In the genomic region with DNA sequence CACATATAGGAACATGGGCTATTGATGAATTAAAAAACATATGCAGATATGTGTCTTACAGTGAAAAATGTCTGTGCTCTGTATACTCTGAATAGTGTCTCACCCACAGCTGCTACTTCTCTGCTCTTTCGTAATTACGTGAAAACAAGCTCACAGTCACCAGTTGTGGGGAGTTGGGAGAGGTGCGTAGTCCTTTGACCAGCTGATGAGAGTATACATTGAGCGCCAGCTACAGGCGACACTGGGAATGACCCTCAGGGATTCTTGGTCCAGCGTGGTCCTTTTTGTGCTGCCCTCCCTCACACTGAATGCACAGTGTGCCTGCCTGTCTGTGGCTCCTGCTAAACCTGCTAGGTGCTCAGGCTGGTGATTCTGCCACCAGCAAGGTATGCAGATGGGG, we compare ENCODE assay signal across 10 mouse cellular contexts.
A peak's percentile ranks its signal among the peaks of the same experiment; 100 is the strongest.
DNase-seq lines count a peak whose midpoint lies in the region; ATAC-seq and TF ChIP-seq lines count a peak whose summit lies in the region.
"Had no signal": no experiment of that assay in that cellular context is flagged by ENCODE, and none has a peak within 500 bp of the region (broad histone marks: within the 10 kb centered on the region; RNA-seq: fewer than 3 reads in every experiment).

No protein-coding gene starts in this region.

- no peak for TF ChIP-seq POLR2A in embryonic fibroblast, embryonic 13.5 days (IDR thresholded peaks at IDR 0.05; ENCODE audit: low read depth, low read length)

- H3K4me1 ChIP-seq in embryonic fibroblast, embryonic 13.5 days (ENCODE audit: control insufficient read depth, insufficient read depth, low read length) = no peaks in the 10 kb centered on the region
- no peaks in the 10 kb centered on the region; the same call in 1 of the 2 replicates for H3K4me1 ChIP-seq in midbrain, postnatal 0 days (ENCODE audit: insufficient read depth, low read length)
- H3K4me1 ChIP-seq: embryonic facial prominence, embryonic 15.5 days; limb, embryonic 13.5 days had no signal

- WGBS in midbrain, postnatal 0 days = 12% methylated on average over 6 of the region's 6 CpGs

- no peaks in the 10 kb centered on the region for H3K36me3 ChIP-seq in midbrain, postnatal 0 days (ENCODE audit: insufficient read depth, low read length)

- DNase-seq in left cerebral cortex, adult 18-20 months (ENCODE audit: low spot score in 2 of 2) = peak; percentile 34 to 39
- no peak for DNase-seq in left cerebral cortex, adult 11 months (ENCODE audit: low spot score)
- DNase-seq in ES-CJ7 (ENCODE audit: low read depth, low spot score) = peak; percentile 16
- DNase-seq in adrenal gland, postnatal 14 days = peak; percentile 52
- peak; percentile 56 for DNase-seq in kidney, postnatal 14 days
- peak; percentile 73 for DNase-seq in midbrain, postnatal 0 days (ENCODE audit: low spot score)

- H3K4me3 ChIP-seq in embryonic fibroblast, embryonic 13.5 days (ENCODE audit: insufficient read depth, low read length) = no peak overlapping the region
- no peak overlapping the region for H3K4me3 ChIP-seq in midbrain, postnatal 0 days (ENCODE audit: low read depth, low read length)
- H3K4me3 ChIP-seq: embryonic facial prominence, embryonic 15.5 days; limb, embryonic 13.5 days had no signal

- H3K9ac ChIP-seq in midbrain, postnatal 0 days (replicated peaks; ENCODE audit: low read length, poor library complexity, severe bottlenecking) = no peak overlapping the region
- H3K9ac ChIP-seq: embryonic facial prominence, embryonic 15.5 days; limb, embryonic 13.5 days had no signal

- TF ChIP-seq CTCF in embryonic fibroblast, embryonic 13.5 days (IDR thresholded peaks at IDR 0.05; ENCODE audit: borderline replicate concordance, insufficient read depth, low read length) = peak; percentile 49; the same call in 1 of the 2 replicates
- TF ChIP-seq CTCF in midbrain, postnatal 0 days (IDR thresholded peaks at IDR 0.05) = peak; percentile 78

- H3K27ac ChIP-seq in embryonic fibroblast, embryonic 13.5 days (ENCODE audit: insufficient read depth, low read length) = no peak overlapping the region
- no peak overlapping the region for H3K27ac ChIP-seq in midbrain, postnatal 0 days (ENCODE audit: low read depth, low read length)
- H3K27ac ChIP-seq: embryonic facial prominence, embryonic 15.5 days; limb, embryonic 13.5 days had no signal

- no peak for ATAC-seq in midbrain, postnatal 0 days (ENCODE audit: low FRiP score)
- ATAC-seq in activated CD4-positive, CD25-positive, alpha-beta regulatory T cell, adult 4 months = no peak

- H3K9me3 ChIP-seq in midbrain, postnatal 0 days (ENCODE audit: low read length) = no peaks in the 10 kb centered on the region
- H3K9me3 ChIP-seq: embryonic facial prominence, embryonic 15.5 days; limb, embryonic 13.5 days had no signal

- H3K27me3 ChIP-seq in midbrain, postnatal 0 days (ENCODE audit: insufficient read depth, low read length) = no peaks in the 10 kb centered on the region
- H3K27me3 ChIP-seq: embryonic facial prominence, embryonic 15.5 days; limb, embryonic 13.5 days had no signal

- H3K4me2 ChIP-seq in midbrain, postnatal 0 days (ENCODE audit: low read depth, low read length, poor library complexity, severe bottlenecking) = no peak overlapping the region
- H3K4me2 ChIP-seq: embryonic facial prominence, embryonic 15.5 days; limb, embryonic 13.5 days had no signal
